Mouse (Mus musculus) subcutaneous adipose tissue, adult 2 months (tissue): Measurements from ENCODE around the gene Olfr215. TPM values are rescaled to one million over a fixed set of nuclear protein-coding genes. Genes with fewer than 3 reads are reported as not detected.

ENCODE experiments used
- polyA plus RNA-seq: library from polyadenylated mRNA; depleted of rRNA; stranded (reverse); fragments of >200 nt; gene quantifications from 2 replicates; pipeline ENCODE4 v1.2.3, GENCODE M21; 2012; ENCODE audit warnings: low replicate concordance; rRNA removed

Olfr215 gene
- polyA plus RNA-seq: not detected in 2 replicates

DNA sequence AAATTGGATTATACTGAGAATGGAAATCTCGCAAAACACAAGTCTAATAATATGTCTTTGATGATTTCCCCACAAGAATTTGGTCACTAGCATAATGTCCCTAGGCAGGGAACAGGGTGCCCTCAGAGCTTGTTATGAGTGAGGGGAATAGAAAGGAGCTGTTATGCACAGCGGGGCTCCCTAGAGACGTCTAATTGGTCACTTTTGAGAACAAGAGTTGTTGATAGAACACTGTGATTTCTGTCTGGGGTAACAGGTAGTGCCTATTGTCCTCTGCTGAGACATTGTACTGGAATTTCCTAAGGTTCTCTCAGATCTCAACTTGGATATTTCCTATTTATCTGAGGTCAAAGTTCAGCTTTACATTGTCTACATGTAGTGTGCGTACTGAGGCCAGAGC is at the start of gene Olfr215:
Gene Olfr215 (minus strand): TSS at position 101 of the 400 bp plus-strand sequence.

GRCm38 (mm10) chr6:116628539-116629171 is 44.7 kb upstream of the Olfr215 start, which contains the start of gene Zfp422:
Zfp422 (minus strand) TSS chr6:116628999.

DNA sequence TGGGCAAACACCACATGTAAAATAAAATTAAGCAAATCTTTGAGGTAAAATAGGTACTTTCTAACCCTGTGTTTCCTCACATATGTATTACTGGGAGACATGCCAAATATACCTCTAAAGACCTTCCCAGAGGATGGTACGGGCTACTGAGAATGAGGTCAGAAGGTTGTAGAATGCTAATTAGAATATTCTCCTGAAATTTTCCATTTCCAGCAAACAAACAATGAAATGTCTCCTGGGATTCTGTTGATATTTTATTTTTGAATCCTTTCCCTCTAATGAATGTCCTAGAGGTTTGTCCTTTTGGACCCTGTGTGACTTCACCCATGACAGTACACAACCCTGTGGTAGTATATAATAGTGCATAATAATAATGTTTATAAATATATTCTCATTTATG is 30.1 kb downstream of the Olfr215 start, which contains the start of gene Olfr214:
Gene Olfr214 (plus strand): TSS at position 301 of the 400 bp plus-strand sequence.

DNA sequence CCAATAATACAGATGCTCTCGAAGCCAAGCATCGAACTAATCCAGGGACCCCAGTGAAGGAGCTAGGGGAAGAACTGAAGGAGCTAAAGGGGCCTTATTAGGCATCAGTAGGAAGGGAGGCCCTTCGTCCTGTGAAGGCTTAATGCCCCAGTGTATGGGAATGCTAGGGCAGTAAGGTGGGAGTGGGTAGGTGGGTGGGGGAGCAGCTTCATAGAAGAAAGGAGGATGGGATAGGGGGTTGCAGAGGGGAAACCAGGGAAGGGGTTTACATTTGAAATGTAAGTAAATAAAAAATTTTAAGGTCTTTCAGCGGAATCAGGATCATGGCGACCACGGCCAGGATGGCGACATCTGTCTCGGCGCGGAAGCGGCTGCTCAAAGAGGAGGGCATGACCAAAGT is 33.2 kb downstream of the Olfr215 start, which contains the start of gene Gm5580:
Gene Gm5580 (plus strand): TSS at position 301 of the 400 bp plus-strand sequence.

GRCm38 (mm10) chr6:116538156-116538555 is 45.8 kb downstream of the Olfr215 start, which contains the start of gene Olfr213:
Olfr213 (plus strand) TSS chr6:116538456.

Other genes starting within 250 kb of the Olfr215 start
- gene March8, start 246.2 kb downstream of the Olfr215 start, polyA plus RNA-seq: 52.3 and 78.7 TPM in 2 replicates
- gene Alox5, start 123.0 kb downstream of the Olfr215 start, polyA plus RNA-seq: 5.1 and 7.0 TPM in 2 replicates
- not detected in 2 replicates for gene Olfr211, start 95.1 kb downstream of the Olfr215 start, polyA plus RNA-seq
- not detected in 2 replicates for gene Olfr212, start 77.7 kb downstream of the Olfr215 start, polyA plus RNA-seq
- not detected in 2 replicates for gene Olfr213, start 45.7 kb downstream of the Olfr215 start, polyA plus RNA-seq
- 0.13 and 0.22 TPM in 2 replicates for gene Gm5580, start 33.1 kb downstream of the Olfr215 start, polyA plus RNA-seq
- gene Olfr214, start 30.0 kb downstream of the Olfr215 start, polyA plus RNA-seq: not detected in 2 replicates
- 12.4 and 21.8 TPM in 2 replicates for gene Zfp422, start 44.8 kb upstream of the Olfr215 start, polyA plus RNA-seq
- gene Depp1, start 66.4 kb upstream of the Olfr215 start, polyA plus RNA-seq: 28.9 and 168 TPM in 2 replicates
- 18.5 and 21.1 TPM in 2 replicates for gene Rassf4, start 89.8 kb upstream of the Olfr215 start, polyA plus RNA-seq
- gene Tmem72, start 132.7 kb upstream of the Olfr215 start, polyA plus RNA-seq: 0.01 and 0.05 TPM in 2 replicates